Mouse (Mus musculus) forebrain, embryonic 11.5 days (tissue): ENCODE measurements around the gene Fam20b. TPM values are rescaled to one million over a fixed set of nuclear protein-coding genes. Genes with fewer than 3 reads are reported as not detected.

Experiments used
- ATAC-seq: fragments of 200-750 bp; cut with Nextera tagmentation; replicated peaks from 2 replicates; pipeline ENCODE4 v1.8.0; 2017; ENCODE audit warnings: moderate TSS enrichment; ENCODE audit not compliant: low FRiP score
- DNase-seq: peaks from one replicate; pipeline ENCODE4 v3.0.0-alpha.2; 2017; ENCODE audit warnings: low spot score
- H3K27ac ChIP-seq: fragments of 300-500 bp; sonication (generic); 2 replicates; pipeline ENCODE4 v1.5.1; 2014; ENCODE audit warnings: low read depth, low read length
- H3K27me3 ChIP-seq: fragments of 300-500 bp; sonication (generic); 2 replicates; pipeline ENCODE4 v1.6.1; 2014; ENCODE audit warnings: mild to moderate bottlenecking, low read length, mixed read lengths; ENCODE audit not compliant: control insufficient read depth, insufficient read depth
- H3K36me3 ChIP-seq: fragments of 300-500 bp; sonication (generic); 2 replicates; pipeline ENCODE4 v1.6.1; 2014; ENCODE audit warnings: mild to moderate bottlenecking, low read length, moderate library complexity, mixed read lengths; ENCODE audit not compliant: control insufficient read depth, insufficient read depth
- H3K4me1 ChIP-seq: fragments of 300-500 bp; sonication (generic); replicated peaks from 2 replicates; pipeline ENCODE4 v1.6.1; 2014; ENCODE audit warnings: low read length, mixed read lengths; ENCODE audit not compliant: control insufficient read depth, insufficient read depth
- H3K4me2 ChIP-seq: fragments of 300-500 bp; sonication (generic); 2 replicates; pipeline ENCODE4 v1.6.1; 2014; ENCODE audit warnings: low read depth, mild to moderate bottlenecking, low read length, moderate library complexity, mixed read lengths; ENCODE audit not compliant: severe bottlenecking
- H3K4me3 ChIP-seq: fragments of 300-500 bp; sonication (generic); 2 replicates; pipeline ENCODE4 v1.5.1; 2014; ENCODE audit warnings: low read depth, low read length
- H3K9ac ChIP-seq: fragments of 300-500 bp; sonication (generic); 2 replicates; pipeline ENCODE4 v1.6.1; 2014; ENCODE audit warnings: low read length
- H3K9me3 ChIP-seq: fragments of 300-500 bp; sonication (generic); 2 replicates; pipeline ENCODE4 v1.6.1; 2016; ENCODE audit warnings: low read length, mixed read lengths; ENCODE audit not compliant: control insufficient read depth
- WGBS: fragments of 180-500 bp; shearing (Covaris S2); extraction: QIAGEN DNeasy Blood & Tissue Kit; methylation state at CpG from one replicate; pipeline ENCODE4 v1.1.7; 2014; 5-methylcytosine and 5-hydroxymethylcytosine counted together
- polyA plus RNA-seq: library from polyadenylated mRNA; unstranded; fragments of >200 nt; fragmentation: Nextera tagmentation; extraction: Ambion mirVana; gene quantifications from 2 replicates; pipeline ENCODE4 v1.2.1, GENCODE M21; 2014

Fam20b gene
- polyA plus RNA-seq, 1 experiment from 2014 or later: 22.9 TPM

GRCm38 (mm10) chr1:156734019-156734418 is 15.1 kb upstream of the Fam20b start:
- Histone ChIP-seq H3K27ac (no peak overlapping the region), H3K4me1 (no peaks in the 10 kb centered on the region), H3K36me3 (no peaks in the 10 kb centered on the region), H3K9me3 (no peaks in the 10 kb centered on the region), H3K9ac (no peak overlapping the region), H3K4me3 (no peak overlapping the region), H3K4me2 (no peak overlapping the region), H3K27me3 (no peaks in the 10 kb centered on the region)
- DNase-seq (no peak), ATAC-seq (no peak)
- 76% methylated on average over 3 of the region's 3 CpGs for WGBS

- WGBS: 94% methylated on average over 9 of the region's 9 CpGs
- no peak overlapping the region for H3K4me2 ChIP-seq
- H3K4me1 ChIP-seq: no peaks in the 10 kb centered on the region
- no peaks in the 10 kb centered on the region for H3K36me3 ChIP-seq
- DNase-seq: no peak
- H3K27ac ChIP-seq: no peak overlapping the region
- H3K27me3 ChIP-seq: no peaks in the 10 kb centered on the region
- no peak overlapping the region for H3K9ac ChIP-seq
- H3K4me3 ChIP-seq: no peak overlapping the region
- no peak for ATAC-seq
- no peaks in the 10 kb centered on the region for H3K9me3 ChIP-seq
Measured at GRCm38 (mm10) chr1:156733559-156733958, 14.7 kb upstream of the Fam20b start.

- no peak overlapping the region for H3K9ac ChIP-seq
- no peak overlapping the region for H3K4me3 ChIP-seq
- H3K4me1 ChIP-seq: no peaks in the 10 kb centered on the region
- H3K4me2 ChIP-seq: no peak overlapping the region
- H3K36me3 ChIP-seq: no peaks in the 10 kb centered on the region
- H3K27ac ChIP-seq: no peak overlapping the region
- no peak for DNase-seq
- no peaks in the 10 kb centered on the region for H3K27me3 ChIP-seq
- 89% methylated on average over 5 of the region's 5 CpGs for WGBS
- no peaks in the 10 kb centered on the region for H3K9me3 ChIP-seq
- no peak for ATAC-seq
Measured at GRCm38 (mm10) chr1:156732996-156733395, 14.1 kb upstream of the Fam20b start.

GRCm38 (mm10) chr1:156730802-156731201 is 11.9 kb upstream of the Fam20b start:
- ATAC-seq (no peak), DNase-seq (peak; percentile 63)
- no peaks in the 10 kb centered on the region for H3K9me3 ChIP-seq
- H3K4me1 ChIP-seq: no peaks in the 10 kb centered on the region
- no peak overlapping the region for H3K9ac ChIP-seq
- H3K4me3 ChIP-seq: no peak overlapping the region
- no peaks in the 10 kb centered on the region for H3K36me3 ChIP-seq
- no peaks in the 10 kb centered on the region for H3K27me3 ChIP-seq
- H3K4me2 ChIP-seq: no peak overlapping the region
- WGBS: 66% methylated on average over 9 of the region's 9 CpGs
- H3K27ac ChIP-seq: no peak overlapping the region

GRCm38 (mm10) chr1:156727234-156728108 is 8.6 kb upstream of the Fam20b start:
- 89% methylated on average over 13 of the region's 14 CpGs for WGBS
- Histone ChIP-seq H3K4me3 (no peak overlapping the region), H3K36me3 (no peaks in the 10 kb centered on the region), H3K27me3 (no peaks in the 10 kb centered on the region), H3K9ac (no peak overlapping the region), H3K9me3 (no peaks in the 10 kb centered on the region), H3K4me2 (no peak overlapping the region), H3K27ac (no peak overlapping the region), H3K4me1 (no peaks in the 10 kb centered on the region)
- no peak for DNase-seq
- no peak for ATAC-seq

- H3K36me3 ChIP-seq: no peaks in the 10 kb centered on the region
- no peak overlapping the region for H3K9ac ChIP-seq
- H3K4me1 ChIP-seq: no peaks in the 10 kb centered on the region
- no peaks in the 10 kb centered on the region for H3K9me3 ChIP-seq
- ATAC-seq (no peak), DNase-seq (no peak)
- H3K27me3 ChIP-seq: no peaks in the 10 kb centered on the region
- H3K4me3 ChIP-seq: no peak overlapping the region
- no peak overlapping the region for H3K27ac ChIP-seq
- 79% methylated on average over 6 of the region's 6 CpGs for WGBS
- no peak overlapping the region for H3K4me2 ChIP-seq
Measured at GRCm38 (mm10) chr1:156722089-156722488, 3.2 kb upstream of the Fam20b start.

GRCm38 (mm10) chr1:156720046-156720445 is 1.2 kb upstream of the Fam20b start:
- no peak overlapping the region for H3K4me3 ChIP-seq
- no peaks in the 10 kb centered on the region for H3K4me1 ChIP-seq
- H3K27ac ChIP-seq: no peak overlapping the region
- H3K9me3 ChIP-seq: no peaks in the 10 kb centered on the region
- no peak for ATAC-seq
- H3K4me2 ChIP-seq: no peak overlapping the region
- no peak overlapping the region for H3K9ac ChIP-seq
- no peak for DNase-seq
- H3K27me3 ChIP-seq: no peaks in the 10 kb centered on the region
- 49% methylated on average over 4 of the region's 4 CpGs for WGBS
- no peaks in the 10 kb centered on the region for H3K36me3 ChIP-seq

- Histone ChIP-seq H3K9ac (peak overlapping the region; percentile 82), H3K36me3 (no peaks in the 10 kb centered on the region), H3K4me2 (peak overlapping the region; percentile 68), H3K27ac (peak overlapping the region; percentile 69), H3K27me3 (no peaks in the 10 kb centered on the region), H3K9me3 (no peaks in the 10 kb centered on the region), H3K4me3 (peak overlapping the region; percentile 90), H3K4me1 (no peaks in the 10 kb centered on the region)
- ATAC-seq (peak; percentile 88), DNase-seq (peak; percentile 90)
- WGBS: 1% methylated on average over 49 of the region's 73 CpGs
Measured at GRCm38 (mm10) chr1:156718286-156718949, 468 bp downstream of the Fam20b start.
